Mouse (Mus musculus): Measurements from ENCODE around the gene Rnase1.
"Not testable (repeated sequence)": the region's sequence is repeated elsewhere in the genome, so short reads cannot be mapped to it uniquely, and the experiment has no call there.

DNA sequence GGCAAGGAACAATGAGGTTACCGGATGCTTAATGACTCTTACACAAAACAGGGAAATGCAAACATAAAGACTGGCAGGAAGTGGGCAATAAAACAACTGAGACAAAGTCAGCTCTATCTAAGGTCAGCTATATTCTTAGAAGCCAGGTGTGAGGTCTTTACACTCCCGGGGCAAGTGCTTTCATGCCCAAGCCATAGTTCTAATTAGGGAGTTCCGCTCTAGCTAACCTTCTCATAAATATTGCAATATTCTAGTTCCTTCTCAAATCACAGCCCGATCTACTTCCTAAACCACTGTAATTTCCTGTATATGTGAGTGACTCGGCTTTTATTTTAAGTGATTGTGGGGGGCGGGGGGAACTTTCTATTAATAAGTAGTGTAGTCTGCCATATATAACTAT is 16.7 kb upstream of the Rnase1 start:
- TF ChIP-seq CTCF (conservative IDR thresholded peaks at IDR 0.05 in 1 of 2, IDR thresholded peaks at IDR 0.05 in 1 of 2; ENCODE audit: low read depth in 2 of 2, low read length in 2 of 2); USF1 (IDR thresholded peaks at IDR 0.05; ENCODE audit: low read depth, low read length); CHD2 (IDR thresholded peaks at IDR 0.05; ENCODE audit: low read length); JUN (IDR thresholded peaks at IDR 0.05; ENCODE audit: insufficient read depth, low read depth, low read length): not testable (repeated sequence)

Measured in CH12.LX (cell line).